Mouse (Mus musculus): ENCODE data around the gene Abi3. TPM values are rescaled to one million over a fixed set of nuclear protein-coding genes. Genes with fewer than 3 reads are reported as not detected.

Gene Abi3
- total RNA-seq, 4 experiments from 2014 or later, result 5.0 to 38.5 (median 21.7) TPM

GRCm38 (mm10) chr11:95789451-95789891 is 52.8 kb downstream of the Abi3 start:
- DNase-seq (ENCODE audit: low spot score in 2 of 2), result no peak

- no peak for DNase-seq (ENCODE audit: low spot score in 2 of 2)
These were observed 55.8 kb downstream of the Abi3 start for GRCm38 (mm10) chr11:95786511-95786910.

- DNase-seq (ENCODE audit: low spot score in 2 of 2), result no peak
These were observed 56.6 kb downstream of the Abi3 start for GRCm38 (mm10) chr11:95785675-95786074.

GRCm38 (mm10) chr11:95783958-95784357 is 58.3 kb downstream of the Abi3 start:
- DNase-seq (ENCODE audit: low spot score in 2 of 2), result no peak

GRCm38 (mm10) chr11:95783457-95783856 is 58.8 kb downstream of the Abi3 start:
- no peak for DNase-seq (ENCODE audit: low spot score in 2 of 2)

- DNase-seq (ENCODE audit: low spot score in 2 of 2), result no peak
These were observed 60.7 kb downstream of the Abi3 start for GRCm38 (mm10) chr11:95781557-95781956.

GRCm38 (mm10) chr11:95780480-95780879 is 61.8 kb downstream of the Abi3 start:
- no peak for DNase-seq (ENCODE audit: low spot score in 2 of 2)

Other genes with a start within 250 kb of the Abi3 start
- gene Phb, start 175.5 kb downstream of the Abi3 start, total RNA-seq (2022), result 100 to 1,000 TPM in 1 of 4 experiments, 10 to 100 TPM in 3; 85.9 to 105 (median 94.0) TPM
- 10 to 100 TPM; 47.8 to 49.7 (median 48.5) TPM for gene Zfp652, start 129.8 kb downstream of the Abi3 start, total RNA-seq (2022)
- 1 to 10 TPM; 1.9 to 2.4 (median 1.9) TPM for gene B130006D01Rik, start 118.9 kb downstream of the Abi3 start, total RNA-seq (2022)
- gene Phospho1, start 18.0 kb downstream of the Abi3 start, total RNA-seq (2022), result 10 to 100 TPM; 44.2 to 51.8 (median 50.0) TPM
- 10 to 100 TPM in 2 of 4 experiments, 1 to 10 TPM in 2; 1.4 to 20.3 (median 11.8) TPM for gene Gngt2, start 5.3 kb downstream of the Abi3 start, total RNA-seq (2022)
- gene B4galnt2, start 72.4 kb upstream of the Abi3 start, total RNA-seq (2022), result not detected
- not detected for gene Igf2bp1, start 163.5 kb upstream of the Abi3 start, total RNA-seq (2022)
- gene Gip, start 182.1 kb upstream of the Abi3 start, total RNA-seq (2022), result not detected
- 100 to 1,000 TPM in 1 of 4 experiments, 10 to 100 TPM in 3; 88.0 to 114 (median 95.9) TPM for gene Snf8, start 192.4 kb upstream of the Abi3 start, total RNA-seq (2022)
- gene Ube2z, start 222.9 kb upstream of the Abi3 start, total RNA-seq (2022), result 10 to 100 TPM; 55.2 to 57.7 (median 57.1) TPM
- gene Atp5g1, start 233.2 kb upstream of the Abi3 start, total RNA-seq (2022), result 100 to 1,000 TPM; 344 to 374 (median 374) TPM